Mouse (Mus musculus) urinary bladder, postnatal 4 days (tissue): Measurements from ENCODE around the gene Atg5.
A peak's percentile ranks its signal among the peaks of the same experiment; 100 is the strongest.

Experiments used
- DNase-seq, 2 experiments: peaks; one replicate each; pipeline ENCODE4 v3.0.0; 2021 to 2022; ENCODE audit warnings: low spot score in 2 of 2

Atg5 gene

DNA sequence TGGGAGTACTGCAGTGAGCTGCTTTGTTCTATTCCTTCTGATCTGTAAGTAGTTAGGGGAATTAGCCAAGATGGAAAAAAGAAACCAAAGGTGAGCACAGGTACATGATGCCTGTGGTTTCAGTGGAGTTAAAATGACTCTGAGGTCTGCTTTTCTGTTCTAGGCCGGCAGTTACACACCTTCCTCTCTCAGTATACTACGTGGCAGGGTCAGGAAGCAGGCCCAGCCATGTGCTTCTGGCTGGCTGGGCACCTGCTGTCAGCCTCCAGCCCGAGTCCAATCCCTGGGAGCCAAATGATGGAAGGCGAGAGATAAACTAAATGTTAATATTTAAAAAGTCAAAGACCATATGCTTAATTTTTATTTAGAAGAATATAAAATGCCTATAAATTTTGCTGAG lies 85.3 kb downstream of the Atg5 start:
- DNase-seq: no peak

DNA sequence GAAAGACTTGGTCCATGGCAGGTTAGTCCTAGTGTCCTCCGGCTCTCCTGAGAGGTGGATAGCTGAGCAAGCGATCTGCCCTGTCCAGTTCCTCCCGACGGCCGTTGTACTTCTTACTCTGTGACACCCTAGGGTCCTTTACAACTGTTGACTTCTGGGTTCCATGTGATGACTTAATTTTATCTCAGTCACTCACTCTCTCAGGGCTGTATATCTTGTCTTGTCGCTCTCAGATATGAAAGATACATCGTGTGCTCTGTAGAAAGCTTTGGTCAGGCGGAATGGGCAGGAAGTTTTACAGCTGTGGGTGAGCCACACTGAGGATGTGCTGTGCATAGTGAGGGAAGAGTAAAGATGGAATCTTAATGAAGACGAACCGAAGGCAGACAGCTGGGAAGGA lies 86.2 kb downstream of the Atg5 start:
- DNase-seq: no peak

DNA sequence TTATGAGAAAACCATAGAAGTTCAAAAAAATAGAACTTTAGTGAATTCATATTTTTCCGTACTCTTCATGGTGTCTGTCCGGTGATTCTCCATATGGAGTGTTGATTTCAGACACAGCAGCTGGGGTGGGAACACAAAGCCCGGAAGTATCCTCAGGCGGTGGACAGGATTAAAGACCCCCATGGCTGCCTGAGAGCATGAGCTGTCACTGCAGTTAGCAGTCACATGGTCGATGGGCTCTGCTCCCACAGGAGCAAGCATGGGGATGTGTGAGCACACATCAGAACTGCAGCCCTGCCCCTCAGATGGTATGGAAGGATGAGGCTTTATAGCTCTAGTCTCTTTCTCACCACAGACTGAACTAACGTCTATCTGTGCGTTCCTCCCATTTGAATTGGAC lies 87.1 kb downstream of the Atg5 start:
- DNase-seq: no peak

DNA sequence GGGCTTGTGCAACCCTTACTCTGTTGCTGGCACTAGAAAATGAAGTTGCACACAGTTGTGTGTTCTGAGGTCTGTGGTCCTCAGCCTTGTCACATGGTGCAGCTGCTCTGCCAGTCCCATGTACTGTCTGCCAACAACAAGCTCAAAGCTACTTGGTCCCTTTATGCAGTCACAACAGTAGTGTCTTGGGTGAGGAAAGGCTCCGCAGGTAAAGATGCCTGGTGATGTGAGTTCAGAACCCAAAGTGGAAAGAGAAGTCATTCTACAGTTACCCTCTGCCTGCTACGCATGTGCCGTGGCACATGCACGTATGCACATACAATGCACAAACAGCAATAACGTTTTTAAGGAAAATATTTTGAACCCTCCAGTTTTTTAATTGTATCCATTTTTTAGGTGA lies 88.5 kb downstream of the Atg5 start:
- no peak for DNase-seq

DNA sequence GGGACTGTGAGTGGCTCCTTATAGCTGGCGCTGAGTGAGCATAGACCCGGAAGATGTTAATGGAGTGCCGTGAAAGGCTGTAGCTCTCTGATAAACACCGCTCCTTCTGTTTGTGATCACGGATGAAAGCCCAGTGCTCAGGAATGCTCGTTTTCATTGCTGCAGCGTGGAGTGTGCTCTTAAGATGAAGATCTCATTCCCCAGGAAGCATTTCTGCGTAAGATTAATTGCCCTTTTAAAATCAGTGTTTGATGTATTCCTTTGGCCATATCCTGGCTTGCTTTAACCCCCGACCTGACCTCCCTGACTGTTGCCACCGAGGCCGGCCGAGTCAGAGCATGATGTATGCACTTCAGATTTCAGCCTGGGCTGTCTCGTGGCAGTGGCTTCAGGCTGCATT lies 89.2 kb downstream of the Atg5 start:
- DNase-seq: no peak

DNA sequence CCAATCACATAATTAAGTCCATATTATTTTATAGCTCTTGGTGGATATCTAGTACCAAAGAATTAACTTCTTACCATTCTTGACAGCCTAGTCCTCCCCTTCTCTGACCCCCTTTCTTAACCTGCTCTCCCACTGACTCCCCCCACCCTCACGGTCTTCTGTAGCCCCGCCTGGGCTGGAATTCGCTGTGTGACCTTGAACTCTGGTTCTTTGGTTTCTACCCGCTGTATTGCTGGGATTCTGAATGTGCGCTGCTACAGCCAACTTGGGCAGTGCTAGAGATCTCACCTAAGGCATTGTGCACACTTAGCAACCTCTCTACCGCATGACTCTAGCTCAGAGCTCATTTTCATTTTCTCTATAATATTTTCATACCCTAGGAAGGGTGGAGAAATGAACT lies 90.7 kb downstream of the Atg5 start:
- DNase-seq: no peak

DNA sequence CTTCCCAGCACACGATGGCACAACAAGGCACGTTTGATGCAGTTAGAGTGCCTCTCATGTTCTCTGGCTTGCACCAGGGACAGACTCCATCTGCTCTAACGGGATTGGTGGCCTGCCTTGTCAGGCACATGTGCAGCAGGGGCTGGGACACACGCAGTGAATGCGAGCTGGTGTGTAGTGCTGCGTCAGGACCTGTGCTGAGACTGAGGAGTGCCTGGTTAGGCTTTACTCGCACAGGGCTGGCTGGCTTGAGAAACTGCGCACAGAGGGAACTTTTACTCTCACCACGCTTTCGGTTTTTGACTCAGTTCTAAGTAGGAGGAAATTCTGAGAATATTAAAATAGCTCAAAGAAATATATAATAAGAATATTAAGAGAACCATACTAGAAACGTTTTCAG lies 92.5 kb downstream of the Atg5 start:
- DNase-seq: no peak

DNA sequence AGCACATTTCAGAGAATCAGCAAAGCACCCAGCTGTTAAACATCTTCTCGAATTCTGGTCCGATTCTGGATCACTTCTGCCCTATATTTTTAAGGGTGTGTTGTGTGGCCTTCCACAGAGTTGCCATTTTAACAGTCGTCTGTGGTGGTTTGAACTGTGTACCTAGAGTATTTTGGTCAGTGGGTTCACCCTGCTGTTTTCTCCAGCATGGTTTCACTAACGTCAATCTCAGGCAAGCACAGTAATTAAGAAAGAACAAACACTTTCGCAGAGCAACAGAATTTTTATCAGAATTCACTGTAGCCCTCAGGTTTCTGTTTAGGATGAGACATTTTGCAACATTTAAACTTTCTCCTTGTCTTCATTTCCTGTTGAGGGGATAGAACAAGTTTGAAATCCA lies 94.3 kb downstream of the Atg5 start:
- DNase-seq: no peak

DNA sequence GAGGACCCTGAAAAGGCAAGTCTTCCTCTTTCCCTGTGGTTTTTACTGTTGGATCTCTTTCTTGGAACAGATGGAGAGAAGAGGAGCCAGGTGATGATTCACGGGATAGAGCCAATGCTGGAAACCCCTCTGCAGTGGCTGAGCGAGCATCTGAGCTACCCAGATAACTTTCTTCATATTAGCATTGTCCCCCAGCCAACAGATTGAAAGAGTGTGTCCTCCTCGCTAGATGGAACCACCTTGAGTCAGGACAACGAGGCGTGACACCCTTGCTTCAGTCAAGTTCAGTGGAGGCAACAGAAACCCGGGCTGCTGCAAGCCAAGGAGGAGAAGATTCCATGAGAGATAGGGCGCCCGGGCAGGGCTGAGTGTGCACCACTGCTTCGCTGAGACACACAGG lies 94.7 kb downstream of the Atg5 start:
- DNase-seq: no peak

DNA sequence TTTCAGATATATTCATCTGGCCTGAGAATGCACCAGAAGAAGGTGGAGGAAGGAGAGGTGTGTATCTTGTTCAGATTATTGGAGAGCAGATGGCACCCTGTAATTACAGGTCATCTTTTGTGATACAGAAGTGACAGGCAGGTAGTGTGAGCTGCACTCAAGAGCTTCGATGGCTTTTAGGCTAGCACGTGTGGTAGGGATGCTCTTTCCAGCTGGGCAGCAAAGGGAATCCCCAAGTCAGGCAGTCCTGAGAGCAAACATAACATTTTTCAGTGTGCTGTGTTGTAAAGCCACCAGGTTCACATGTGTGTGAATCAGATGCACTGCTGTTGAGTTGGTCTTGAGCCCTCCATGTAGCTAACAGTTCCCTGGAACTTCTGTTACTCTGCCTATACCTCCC lies 98.0 kb downstream of the Atg5 start:
- DNase-seq: no peak

DNA sequence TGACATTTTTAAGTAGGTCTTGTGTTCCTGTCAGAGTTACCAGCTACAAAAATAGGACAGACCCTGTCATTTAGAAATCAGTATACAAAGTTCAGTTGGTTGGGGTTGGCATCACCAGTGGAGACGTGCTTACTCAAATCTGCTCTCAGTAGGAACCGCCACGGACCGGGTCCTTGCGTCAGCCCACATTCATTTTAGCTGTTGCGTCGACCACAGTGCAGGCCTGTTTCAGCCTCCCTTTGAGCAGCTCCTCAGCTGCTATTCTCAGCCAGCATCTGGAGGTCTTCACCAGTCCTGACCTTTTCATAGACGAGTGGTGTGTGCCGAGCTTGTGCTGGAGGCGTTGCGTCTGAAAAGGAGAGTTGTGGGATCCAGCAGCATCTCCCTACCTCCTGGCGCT lies 98.9 kb downstream of the Atg5 start:
- no peak for DNase-seq

DNA sequence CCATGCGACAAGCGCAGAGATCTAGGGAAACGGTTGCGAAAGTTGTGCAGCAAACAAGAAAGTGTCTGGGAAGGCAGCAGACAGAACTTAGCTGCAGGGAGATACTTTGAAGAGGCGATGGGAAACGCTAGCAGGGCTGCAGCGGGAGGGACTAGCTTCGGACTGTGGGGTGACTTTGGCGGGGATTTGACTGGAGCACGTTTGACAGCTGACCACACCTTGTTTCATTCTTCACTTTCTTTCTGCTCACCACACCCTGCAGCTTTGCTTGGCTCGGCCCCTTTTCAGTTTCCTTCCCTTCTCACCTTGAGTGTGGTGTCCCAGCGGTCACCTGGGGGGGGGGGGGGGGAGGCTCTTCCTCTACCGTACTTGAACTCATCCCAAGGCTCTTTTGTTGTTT lies 100.4 kb downstream of the Atg5 start:
- DNase-seq: no peak

DNA sequence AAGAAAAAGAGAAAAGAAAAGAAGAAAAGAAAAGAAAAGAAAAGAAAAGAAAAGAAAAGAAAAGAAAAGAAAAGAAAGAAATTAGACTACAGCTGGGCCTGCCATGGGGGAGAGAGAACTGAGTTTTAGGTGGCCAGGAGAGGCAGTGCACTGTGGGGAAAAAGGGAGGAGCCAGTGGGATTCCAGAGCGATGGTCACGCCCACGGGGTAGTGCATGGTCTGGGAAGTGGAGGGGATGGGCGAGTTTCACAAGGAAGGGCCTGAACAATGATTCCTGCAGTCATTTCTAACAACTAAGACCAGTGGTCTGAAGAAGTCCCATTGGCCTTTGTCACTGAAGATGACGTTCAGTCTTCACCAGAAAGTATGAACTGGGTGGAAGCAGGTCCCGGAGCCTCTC lies 102.5 kb downstream of the Atg5 start:
- DNase-seq: no peak

DNA sequence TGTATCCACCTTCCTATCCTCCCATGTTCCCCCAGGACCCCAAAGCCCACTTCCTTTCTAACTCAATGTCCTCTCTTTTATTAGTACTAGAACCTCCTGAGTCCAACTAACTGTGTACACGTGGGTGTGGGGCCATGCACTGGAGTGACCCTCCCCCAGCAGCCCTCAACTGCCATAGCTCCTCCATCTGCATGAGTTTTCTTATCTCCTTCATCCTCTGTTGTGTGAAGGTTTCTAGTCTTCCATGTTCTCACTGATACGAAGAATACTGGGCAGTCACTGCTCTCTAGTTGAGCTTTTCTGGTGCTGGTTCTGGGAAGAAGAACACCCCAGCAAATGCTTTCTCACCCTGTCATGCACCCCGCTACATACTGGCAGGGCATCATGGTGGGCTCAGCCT lies 104.1 kb downstream of the Atg5 start:
- no peak for DNase-seq

DNA sequence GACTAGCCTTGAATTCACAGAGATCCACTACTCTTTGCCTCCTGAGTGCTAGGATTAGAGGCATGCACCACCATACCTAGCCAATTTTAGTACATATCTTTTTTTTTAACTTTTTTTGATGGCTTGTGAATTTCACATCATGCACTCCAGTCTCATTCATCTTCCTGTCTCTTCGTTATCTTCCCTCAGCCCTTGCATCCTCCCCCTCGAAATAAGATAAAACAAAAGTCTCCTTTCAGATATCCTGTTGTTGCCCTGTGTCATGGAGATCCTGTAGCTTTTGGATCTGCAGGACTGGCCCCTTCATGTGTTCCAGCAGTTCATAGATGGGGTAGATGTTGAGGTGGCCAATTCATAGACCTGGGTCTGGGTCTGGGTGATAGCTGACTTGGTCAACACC lies 106.5 kb downstream of the Atg5 start:
- DNase-seq: no peak

DNA sequence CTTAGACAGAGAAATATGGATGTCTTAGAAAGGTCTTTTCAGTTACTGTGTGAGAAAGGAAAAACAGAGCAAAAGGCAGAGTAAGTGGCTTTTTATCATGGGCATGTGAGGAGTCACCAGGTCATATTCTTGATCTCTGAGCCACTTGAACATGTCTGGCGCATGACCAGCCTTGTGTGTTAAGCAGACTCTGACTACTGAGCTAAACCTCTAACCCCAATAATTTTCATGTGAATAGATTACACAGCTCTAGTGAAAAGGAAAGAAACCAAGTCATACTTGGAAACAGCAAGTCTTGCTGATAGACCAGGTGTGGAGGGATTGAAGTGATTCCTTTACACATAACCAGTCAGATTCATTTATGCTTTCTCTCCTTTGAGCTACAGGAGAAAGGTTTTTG lies 107.3 kb downstream of the Atg5 start:
- DNase-seq: no peak

DNA sequence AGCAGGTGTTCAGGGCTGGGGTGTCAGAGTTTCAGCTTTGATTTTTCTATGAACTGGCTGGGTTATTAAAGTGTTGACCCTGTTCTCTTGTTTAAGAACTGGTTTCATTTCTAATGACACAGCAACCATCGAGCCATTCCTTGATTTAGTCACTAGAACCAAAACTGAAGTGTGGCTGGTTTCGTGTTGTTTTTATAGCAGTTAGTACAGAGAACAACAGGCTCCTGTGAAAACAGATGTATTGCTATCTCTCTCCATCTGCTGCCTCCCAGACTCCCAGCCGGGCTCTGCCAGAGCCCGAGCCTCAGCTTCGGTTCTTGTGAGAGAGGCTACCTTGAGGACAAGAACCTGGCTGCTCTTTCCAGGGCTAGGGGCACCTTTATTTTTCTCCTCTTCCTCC lies 109.7 kb downstream of the Atg5 start:
- no peak for DNase-seq

DNA sequence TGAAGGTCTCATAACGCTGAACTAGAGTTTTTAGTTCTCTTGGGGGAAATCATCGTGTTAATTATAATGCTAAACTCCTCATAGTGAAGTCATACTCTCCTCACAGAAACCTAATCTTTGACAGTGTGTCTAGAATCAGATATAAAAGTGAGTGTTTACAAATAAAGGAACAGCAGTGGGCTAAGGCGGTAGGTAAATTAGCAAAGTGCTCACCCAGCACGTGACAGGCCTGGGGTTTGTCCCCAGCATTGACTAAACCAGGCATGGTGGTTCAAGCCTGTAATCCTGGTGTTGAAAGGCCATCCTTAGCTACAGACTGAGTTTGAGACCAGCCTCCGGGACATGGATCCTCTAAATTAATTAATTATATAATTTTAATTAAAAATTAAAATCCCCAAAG lies 110.2 kb downstream of the Atg5 start:
- DNase-seq: no peak

DNA sequence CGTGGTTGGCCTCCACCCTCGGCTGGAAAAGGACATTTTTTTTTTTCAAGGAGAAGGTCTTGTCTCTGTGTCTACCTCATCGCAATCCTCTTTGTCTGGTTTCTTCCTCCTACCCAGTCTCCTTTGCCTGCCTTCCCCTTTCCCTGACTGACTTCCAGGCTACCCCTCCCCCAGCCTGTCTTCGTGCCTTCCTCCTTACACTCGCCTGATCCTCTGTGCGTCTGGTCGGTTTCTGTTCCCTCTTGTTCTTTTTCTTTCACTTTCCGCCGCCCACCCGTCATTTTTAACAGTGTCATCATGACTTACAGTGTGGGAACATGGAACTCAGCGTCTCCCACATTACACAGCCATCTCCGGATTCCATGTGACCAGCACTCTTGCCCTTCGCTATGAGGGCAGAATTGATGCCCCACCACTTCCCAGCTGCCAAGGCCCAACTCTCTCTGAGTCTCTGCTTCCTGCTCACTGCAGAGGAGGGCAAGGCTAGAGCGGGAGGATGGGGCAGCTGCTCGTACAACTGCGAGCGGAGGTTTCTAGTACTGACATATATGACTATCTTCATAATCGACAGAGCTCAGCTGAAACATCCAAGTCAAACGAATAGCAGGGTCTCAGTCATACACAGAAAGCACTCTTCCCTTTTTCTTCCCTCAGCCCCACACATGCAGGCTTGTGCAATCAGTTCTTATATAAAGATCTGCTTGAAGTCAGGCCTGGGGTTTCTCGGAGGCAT lies 112.5 kb downstream of the Atg5 start:
- peak in 1 of 2 experiments; percentile 29 for DNase-seq

DNA sequence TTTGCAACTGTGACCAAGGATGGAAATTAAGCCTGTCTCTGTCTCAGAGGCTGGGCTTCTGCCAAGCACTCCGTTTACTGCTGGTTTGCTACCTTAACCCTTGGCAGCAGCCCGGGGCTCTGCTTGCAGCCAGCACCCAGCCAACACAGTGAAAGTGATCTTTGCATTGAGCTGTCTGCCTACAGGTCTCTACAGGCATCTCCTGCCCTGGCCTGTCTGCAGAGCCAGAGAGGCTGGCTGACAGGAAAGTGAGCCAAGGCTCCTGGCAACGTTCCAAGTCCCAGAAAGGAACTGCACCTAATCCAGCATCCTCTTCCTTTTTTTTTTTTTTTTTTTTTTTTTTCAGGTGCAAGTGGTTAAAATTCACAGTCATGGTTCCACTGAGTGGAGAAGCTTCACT lies 113.2 kb downstream of the Atg5 start:
- peak; percentile 74 for DNase-seq

DNA sequence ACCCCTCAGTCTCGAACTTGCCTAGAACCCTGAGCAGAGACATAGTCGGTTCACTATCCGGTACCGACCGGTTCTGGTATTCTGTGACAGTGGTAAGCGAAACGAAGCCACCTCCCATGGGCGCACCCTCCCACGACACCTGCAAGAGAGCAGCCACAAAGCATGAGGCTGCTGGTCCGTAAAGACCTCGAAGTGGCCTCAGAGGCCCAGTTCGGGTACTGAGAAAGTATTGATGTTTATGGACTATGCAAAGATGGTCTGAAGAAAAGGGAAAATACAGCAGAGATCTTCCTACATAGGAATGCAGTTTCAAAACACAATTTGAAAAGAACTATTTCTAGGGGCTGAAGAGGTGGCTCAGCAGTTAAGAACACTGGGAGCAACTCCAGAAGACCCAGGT lies 113.8 kb downstream of the Atg5 start:
- no peak for DNase-seq

DNA sequence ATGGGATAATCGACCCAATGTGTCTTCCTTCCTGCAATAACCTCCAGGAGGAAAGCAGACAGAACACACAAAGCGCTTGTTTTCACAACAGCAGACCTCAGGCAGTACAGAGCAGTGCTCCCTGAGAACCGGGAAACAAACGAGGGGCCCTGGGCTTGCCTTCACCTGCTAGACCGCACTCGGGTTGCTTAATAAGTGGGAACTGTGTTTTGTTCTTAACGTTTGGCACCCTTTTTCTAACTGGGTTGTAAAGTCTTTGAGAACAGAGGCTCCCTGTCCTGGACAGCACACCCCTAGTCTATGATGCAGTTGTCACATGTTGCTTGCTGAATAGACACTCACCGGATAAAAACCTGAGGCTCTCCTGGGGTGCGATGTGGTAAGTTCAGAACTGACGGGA lies 115.1 kb downstream of the Atg5 start:
- DNase-seq: no peak

DNA sequence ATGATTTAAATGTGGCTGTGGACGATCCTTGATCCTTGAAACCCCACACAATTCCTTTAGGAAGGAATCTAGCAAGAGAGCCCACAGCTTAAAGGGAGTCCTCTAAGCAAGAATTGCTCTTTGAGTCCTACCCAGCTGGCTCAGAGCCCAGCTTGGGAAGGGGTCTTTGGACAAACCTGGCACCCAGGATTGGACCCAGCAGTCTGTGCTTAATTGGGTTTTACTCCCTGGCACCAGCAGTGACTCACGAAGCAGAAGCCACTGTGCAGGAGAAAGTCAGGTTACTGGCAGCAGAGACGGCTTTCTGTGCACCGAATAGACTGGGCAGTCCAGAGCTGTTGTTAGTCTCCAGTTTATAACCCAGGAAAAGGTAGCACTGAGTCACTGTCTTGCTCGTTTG lies 117.1 kb downstream of the Atg5 start:
- no peak for DNase-seq

DNA sequence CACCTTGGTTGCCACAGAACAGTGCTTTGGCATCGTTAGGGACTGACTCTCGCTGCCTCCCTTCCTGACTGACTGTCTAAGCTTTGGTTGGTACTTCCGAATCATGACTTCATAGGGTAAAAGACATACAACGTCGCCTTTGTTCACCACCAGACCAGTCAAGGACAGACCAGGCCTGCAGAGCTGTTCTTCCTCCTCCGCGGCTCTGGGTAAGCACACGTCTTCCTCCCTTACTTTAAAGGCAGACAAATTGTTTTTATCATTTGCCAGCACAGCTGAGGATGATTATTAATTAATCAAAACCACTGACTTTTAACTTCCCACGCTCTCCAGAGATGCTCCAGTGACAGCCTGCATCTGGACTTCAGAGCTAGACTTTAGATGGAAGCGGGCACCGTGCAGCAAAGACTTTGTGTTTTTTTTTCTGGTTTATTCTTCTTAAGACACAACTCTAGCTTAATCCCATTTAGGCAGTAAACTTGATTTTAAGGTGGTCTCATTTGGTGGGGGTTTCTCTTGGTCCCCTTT lies 120.6 kb downstream of the Atg5 start:
- no peak for DNase-seq
